Mouse (Mus musculus): ENCODE measurements at regions not wholly inside any gene's neighbourhood (a gene's known extent, or its start where the extent isn't known, plus 50 kb on each side); places are given as distances from the start of the nearest gene placed in this dataset.
A peak's percentile ranks its signal among the peaks of the same experiment; 100 is the strongest.

- WGBS = 36% methylated on average over 2 of the region's 2 CpGs
- Histone ChIP-seq H3K27ac (ENCODE audit: low read length) (no peak overlapping the region), H3K4me1 (ENCODE audit: control insufficient read depth, insufficient read depth, low read length) (peaks cover 5% of the 10 kb centered on the region; the same call in 1 of the 2 replicates), H3K4me2 (ENCODE audit: low read depth, low read length) (no peak overlapping the region), H3K36me3 (ENCODE audit: control insufficient read depth, insufficient read depth) (no peaks in the 10 kb centered on the region), H3K9me3 (replicated peaks; ENCODE audit: control insufficient read depth, low read length) (no peaks in the 10 kb centered on the region), H3K4me3 (ENCODE audit: low read length) (no peak overlapping the region), H3K27me3 (ENCODE audit: control insufficient read depth, insufficient read depth, low read length) (no peaks in the 10 kb centered on the region), H3K9ac (ENCODE audit: low read length) (no peak overlapping the region)
- ATAC-seq (replicated peaks; ENCODE audit: extremely low read depth, insufficient read depth, low FRiP score) = no peak
These were observed 165.4 kb downstream of the Tmem17 start for GRCm38 (mm10) chr11:22677337-22677736.

- Histone ChIP-seq H3K27ac (ENCODE audit: low read length) (no peak overlapping the region), H3K4me3 (ENCODE audit: low read length) (no peak overlapping the region), H3K9ac (ENCODE audit: low read length) (no peak overlapping the region), H3K4me2 (ENCODE audit: low read depth, low read length) (no peak overlapping the region), H3K9me3 (replicated peaks; ENCODE audit: control insufficient read depth, low read length) (no peaks in the 10 kb centered on the region), H3K4me1 (ENCODE audit: control insufficient read depth, insufficient read depth, low read length) (no peaks in the 10 kb centered on the region), H3K27me3 (ENCODE audit: control insufficient read depth, insufficient read depth, low read length) (no peaks in the 10 kb centered on the region), H3K36me3 (ENCODE audit: control insufficient read depth, insufficient read depth) (no peaks in the 10 kb centered on the region)
- no peak for ATAC-seq (replicated peaks; ENCODE audit: extremely low read depth, insufficient read depth, low FRiP score)
- 84% methylated on average over 4 of the region's 4 CpGs for WGBS
These were observed 172.7 kb downstream of the Tmem17 start for GRCm38 (mm10) chr11:22684576-22684975.

DNA sequence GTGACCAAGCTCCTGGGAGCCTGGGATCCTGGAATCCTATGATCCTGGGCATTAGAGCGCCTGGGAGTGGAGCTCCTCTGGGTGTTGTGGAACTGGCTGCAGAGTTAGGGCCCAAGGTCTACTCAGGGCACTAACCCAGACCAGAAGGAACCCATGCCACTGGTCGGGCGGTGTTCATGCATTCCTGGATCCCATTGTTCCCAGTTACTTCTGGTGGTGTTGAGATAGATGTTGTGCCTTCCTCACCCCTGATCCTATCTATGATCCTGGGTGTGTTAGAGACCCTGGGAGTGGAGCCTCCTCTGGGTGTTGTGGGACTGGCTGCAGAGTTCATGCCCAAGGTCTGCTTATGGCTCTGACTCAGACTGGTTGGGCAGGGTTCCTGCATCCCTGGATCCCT lies 169.9 kb downstream of the B3gnt2 start:
- Histone ChIP-seq H3K4me3 (ENCODE audit: low read length) (no peak overlapping the region), H3K27ac (ENCODE audit: low read length) (no peak overlapping the region), H3K4me2 (ENCODE audit: low read depth, low read length) (no peak overlapping the region), H3K9me3 (replicated peaks; ENCODE audit: control insufficient read depth, low read length) (no peaks in the 10 kb centered on the region), H3K4me1 (ENCODE audit: control insufficient read depth, insufficient read depth, low read length) (peaks cover 8% of the 10 kb centered on the region; the same call in 1 of the 2 replicates), H3K9ac (ENCODE audit: low read length) (no peak overlapping the region), H3K27me3 (ENCODE audit: control insufficient read depth, insufficient read depth, low read length) (no peaks in the 10 kb centered on the region), H3K36me3 (ENCODE audit: control insufficient read depth, insufficient read depth) (no peaks in the 10 kb centered on the region)
- 89% methylated on average over 3 of the region's 3 CpGs for WGBS
- ATAC-seq (replicated peaks; ENCODE audit: extremely low read depth, insufficient read depth, low FRiP score) = no peak

DNA sequence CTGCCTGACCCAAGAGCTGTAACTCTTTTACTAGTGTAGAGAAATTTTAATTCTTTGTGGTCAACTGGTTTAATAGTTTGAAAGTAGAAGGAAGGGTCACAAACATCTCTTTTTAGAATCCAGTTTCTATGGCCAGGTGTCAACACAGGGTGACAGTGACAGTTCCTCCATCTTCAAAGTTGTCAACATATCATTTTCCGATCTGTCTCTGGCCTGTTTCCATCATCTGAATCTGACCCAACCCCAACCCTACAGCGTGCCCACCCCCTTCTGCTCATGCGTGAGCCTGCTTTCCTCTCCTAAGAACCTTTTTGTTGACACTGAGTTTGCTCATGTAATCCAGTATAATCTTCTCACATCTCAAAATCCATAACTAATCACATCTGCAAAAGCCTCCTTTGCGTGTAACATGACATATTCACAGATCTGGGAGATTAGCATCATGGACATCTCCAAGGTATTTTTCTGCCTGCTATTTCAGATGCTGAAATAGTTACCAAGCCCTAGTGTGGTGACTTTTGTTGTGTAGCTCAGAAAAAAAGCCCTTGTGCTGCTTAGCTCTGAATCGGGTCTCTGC lies 168.4 kb downstream of the B3gnt2 start:
- Histone ChIP-seq H3K9ac (ENCODE audit: low read length) (no peak overlapping the region), H3K4me1 (ENCODE audit: control insufficient read depth, insufficient read depth, low read length) (peaks cover 8% of the 10 kb centered on the region; the same call in 1 of the 2 replicates), H3K9me3 (replicated peaks; ENCODE audit: control insufficient read depth, low read length) (no peaks in the 10 kb centered on the region), H3K27me3 (ENCODE audit: control insufficient read depth, insufficient read depth, low read length) (no peaks in the 10 kb centered on the region), H3K27ac (ENCODE audit: low read length) (no peak overlapping the region), H3K4me3 (ENCODE audit: low read length) (no peak overlapping the region), H3K4me2 (ENCODE audit: low read depth, low read length) (no peak overlapping the region), H3K36me3 (ENCODE audit: control insufficient read depth, insufficient read depth) (no peaks in the 10 kb centered on the region)
- no peak for ATAC-seq (replicated peaks; ENCODE audit: extremely low read depth, insufficient read depth, low FRiP score)
- WGBS = 71% methylated on average over 5 of the region's 5 CpGs

- Histone ChIP-seq H3K4me3 (ENCODE audit: low read length) (no peak overlapping the region), H3K27me3 (ENCODE audit: control insufficient read depth, insufficient read depth, low read length) (no peaks in the 10 kb centered on the region), H3K4me1 (ENCODE audit: control insufficient read depth, insufficient read depth, low read length) (peaks cover 8% of the 10 kb centered on the region; the same call in 1 of the 2 replicates), H3K9me3 (replicated peaks; ENCODE audit: control insufficient read depth, low read length) (no peaks in the 10 kb centered on the region), H3K36me3 (ENCODE audit: control insufficient read depth, insufficient read depth) (no peaks in the 10 kb centered on the region), H3K4me2 (ENCODE audit: low read depth, low read length) (no peak overlapping the region), H3K9ac (ENCODE audit: low read length) (no peak overlapping the region), H3K27ac (ENCODE audit: low read length) (no peak overlapping the region)
- WGBS = 26% methylated on average over 1 of the region's 1 CpGs
- peak; percentile 67 for ATAC-seq (replicated peaks; ENCODE audit: extremely low read depth, insufficient read depth, low FRiP score)
These were observed 167.8 kb downstream of the B3gnt2 start for GRCm38 (mm10) chr11:22692941-22693341.

DNA sequence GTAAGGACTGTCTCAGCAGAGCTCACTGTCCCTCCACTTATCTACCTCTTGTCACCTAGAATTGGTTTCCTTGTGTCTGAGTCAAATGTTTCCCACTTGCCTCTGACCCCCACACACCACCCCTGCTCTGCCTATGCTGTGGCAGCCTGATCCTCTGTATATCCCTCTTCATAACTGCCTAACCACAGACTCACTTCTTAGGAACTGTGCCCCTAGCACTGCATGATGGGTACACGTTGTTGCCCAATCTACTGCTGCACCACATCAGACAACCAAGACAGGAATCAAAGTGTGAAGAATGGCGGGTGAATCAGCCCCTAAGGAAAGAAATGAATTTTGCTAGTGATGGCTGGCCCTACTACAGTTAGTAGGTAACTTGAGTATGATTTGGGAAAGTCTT lies 167.4 kb downstream of the B3gnt2 start:
- Histone ChIP-seq H3K27ac (ENCODE audit: low read length) (no peak overlapping the region), H3K4me1 (ENCODE audit: control insufficient read depth, insufficient read depth, low read length) (peaks cover 8% of the 10 kb centered on the region; the same call in 1 of the 2 replicates), H3K27me3 (ENCODE audit: control insufficient read depth, insufficient read depth, low read length) (no peaks in the 10 kb centered on the region), H3K4me3 (ENCODE audit: low read length) (no peak overlapping the region), H3K9me3 (replicated peaks; ENCODE audit: control insufficient read depth, low read length) (no peaks in the 10 kb centered on the region), H3K9ac (ENCODE audit: low read length) (no peak overlapping the region), H3K4me2 (ENCODE audit: low read depth, low read length) (no peak overlapping the region), H3K36me3 (ENCODE audit: control insufficient read depth, insufficient read depth) (no peaks in the 10 kb centered on the region)
- 75% methylated on average over 2 of the region's 2 CpGs for WGBS
- peak; percentile 34; the same call in 1 of the 2 replicates for ATAC-seq (replicated peaks; ENCODE audit: extremely low read depth, insufficient read depth, low FRiP score)

DNA sequence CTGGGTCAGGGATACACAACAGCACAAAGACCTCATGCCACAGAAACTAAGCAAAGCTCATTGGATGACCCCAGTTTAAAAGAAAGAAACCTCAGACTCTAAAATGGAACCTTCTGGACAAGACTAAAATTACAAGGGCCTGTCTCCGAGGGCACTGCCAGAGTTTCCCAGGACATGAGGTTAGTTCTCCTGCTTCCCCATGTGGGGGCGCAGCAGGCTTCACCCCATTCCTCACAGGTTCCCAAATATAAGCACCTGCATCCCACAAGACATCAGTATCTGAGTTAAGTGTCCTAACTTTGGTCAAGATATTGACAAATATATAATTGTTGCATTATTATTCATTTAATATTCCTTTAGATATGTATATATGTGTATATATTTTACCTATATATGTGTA lies 166.8 kb downstream of the B3gnt2 start:
- Histone ChIP-seq H3K27ac (ENCODE audit: low read length) (no peak overlapping the region), H3K4me3 (ENCODE audit: low read length) (no peak overlapping the region), H3K9me3 (replicated peaks; ENCODE audit: control insufficient read depth, low read length) (no peaks in the 10 kb centered on the region), H3K4me2 (ENCODE audit: low read depth, low read length) (no peak overlapping the region), H3K4me1 (ENCODE audit: control insufficient read depth, insufficient read depth, low read length) (peaks cover 8% of the 10 kb centered on the region; the same call in 1 of the 2 replicates), H3K9ac (ENCODE audit: low read length) (no peak overlapping the region), H3K27me3 (ENCODE audit: control insufficient read depth, insufficient read depth, low read length) (no peaks in the 10 kb centered on the region), H3K36me3 (ENCODE audit: control insufficient read depth, insufficient read depth) (no peaks in the 10 kb centered on the region)
- 79% methylated on average over 2 of the region's 2 CpGs for WGBS
- no peak for ATAC-seq (replicated peaks; ENCODE audit: extremely low read depth, insufficient read depth, low FRiP score)

GRCm38 (mm10) chr11:22694829-22695228 lies 165.9 kb downstream of the B3gnt2 start:
- Histone ChIP-seq H3K36me3 (ENCODE audit: control insufficient read depth, insufficient read depth) (no peaks in the 10 kb centered on the region), H3K4me1 (ENCODE audit: control insufficient read depth, insufficient read depth, low read length) (peaks cover 8% of the 10 kb centered on the region; the same call in 1 of the 2 replicates), H3K4me3 (ENCODE audit: low read length) (no peak overlapping the region), H3K27me3 (ENCODE audit: control insufficient read depth, insufficient read depth, low read length) (no peaks in the 10 kb centered on the region), H3K4me2 (ENCODE audit: low read depth, low read length) (no peak overlapping the region), H3K9me3 (replicated peaks; ENCODE audit: control insufficient read depth, low read length) (no peaks in the 10 kb centered on the region), H3K9ac (ENCODE audit: low read length) (no peak overlapping the region), H3K27ac (ENCODE audit: low read length) (peak overlapping the region; percentile 16; the same call in 1 of the 2 replicates)
- 46% methylated on average over 5 of the region's 5 CpGs for WGBS
- ATAC-seq (replicated peaks; ENCODE audit: extremely low read depth, insufficient read depth, low FRiP score) = no peak

DNA sequence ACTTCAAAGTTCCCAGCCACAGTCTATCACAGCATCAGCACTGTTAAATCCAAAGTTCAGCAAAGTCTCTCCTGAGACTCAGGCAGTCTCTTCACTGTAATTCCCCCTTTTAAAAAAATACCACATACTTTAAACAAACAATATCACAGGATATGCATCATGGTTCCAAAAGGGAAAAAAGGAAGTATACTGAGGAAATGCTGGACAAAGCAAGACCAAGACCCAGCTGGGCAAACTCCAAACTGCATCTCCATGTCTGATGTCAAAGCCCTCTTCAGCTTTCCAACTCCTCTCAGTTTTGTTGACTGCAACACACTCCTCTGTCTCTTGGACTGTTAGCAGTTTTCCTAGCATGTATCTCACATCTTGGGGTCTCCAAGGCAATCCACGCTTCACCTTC lies 165.5 kb downstream of the B3gnt2 start:
- Histone ChIP-seq H3K36me3 (ENCODE audit: control insufficient read depth, insufficient read depth) (no peaks in the 10 kb centered on the region), H3K27ac (ENCODE audit: low read length) (peak overlapping the region; percentile 24; the same call in 1 of the 2 replicates), H3K9ac (ENCODE audit: low read length) (no peak overlapping the region), H3K4me2 (ENCODE audit: low read depth, low read length) (no peak overlapping the region), H3K27me3 (ENCODE audit: control insufficient read depth, insufficient read depth, low read length) (no peaks in the 10 kb centered on the region), H3K4me1 (ENCODE audit: control insufficient read depth, insufficient read depth, low read length) (peaks cover 8% of the 10 kb centered on the region; the same call in 1 of the 2 replicates), H3K4me3 (ENCODE audit: low read length) (no peak overlapping the region), H3K9me3 (replicated peaks; ENCODE audit: control insufficient read depth, low read length) (no peaks in the 10 kb centered on the region)
- no peak for ATAC-seq (replicated peaks; ENCODE audit: extremely low read depth, insufficient read depth, low FRiP score)
- 97% methylated on average over 1 of the region's 1 CpGs for WGBS
